Mouse (Mus musculus) brain, embryonic 14.5 days (tissue): ENCODE measurements at regions not wholly inside any gene's neighbourhood (a gene's known extent, or its start where the extent isn't known, plus 50 kb on each side); places are given as distances from the start of the nearest gene placed in this dataset.

Experiments
- CTCF ChIP-seq: fragments of 200-500 bp; IDR thresholded peaks from 2 replicates; pipeline ENCODE4 v1.5.1; 2012; ENCODE audit warnings: inconsistent platforms, mild to moderate bottlenecking, moderate library complexity, borderline replicate concordance; ENCODE audit not compliant: insufficient read depth, insufficient read length; ENCODE audit errors: extremely low read depth
- POLR2A ChIP-seq: fragments of 200-500 bp; IDR thresholded peaks from 2 replicates; pipeline ENCODE4 v1.6.1; 2012; ENCODE audit warnings: mild to moderate bottlenecking, inconsistent platforms, borderline replicate concordance; ENCODE audit not compliant: poor library complexity, insufficient read depth, insufficient read length, severe bottlenecking; ENCODE audit errors: extremely low read depth

- TF ChIP-seq CTCF (no peak), POLR2A (no peak)
Measured at GRCm38 (mm10) chr11:111964066-111964465, 818.0 kb upstream of the Sox9 start.
